Mouse (Mus musculus) liver, postnatal 0 days (tissue): ENCODE results near the gene Ppp1r21. TPM values are rescaled to one million over a fixed set of nuclear protein-coding genes. Genes with fewer than 3 reads are reported as not detected.

Experiments used
- ATAC-seq: fragments of 200-750 bp; cut with Nextera tagmentation; 2 replicates; pipeline ENCODE4 v1.8.0; 2017; ENCODE audit warnings: mild to moderate bottlenecking, moderate library complexity
- DNase-seq: peaks from one replicate; pipeline ENCODE4 v3.0.0-alpha.2; 2016
- H3K27ac ChIP-seq: fragments of 300-500 bp; sonication (generic); 2 replicates; pipeline ENCODE4 v1.5.1; 2014; ENCODE audit warnings: antibody characterized with exemption, moderate library complexity, mild to moderate bottlenecking, low read depth
- H3K27me3 ChIP-seq: fragments of 300-500 bp; sonication (generic); 2 replicates; pipeline ENCODE4 v1.6.1; 2014; ENCODE audit warnings: low read length, control low read depth, mixed read lengths; ENCODE audit not compliant: insufficient read depth
- H3K36me3 ChIP-seq: fragments of 300-500 bp; sonication (generic); replicated peaks from 2 replicates; pipeline ENCODE4 v1.6.1; 2014; ENCODE audit warnings: mild to moderate bottlenecking, control low read depth, low read length, moderate library complexity, mixed read lengths; ENCODE audit not compliant: insufficient read depth
- H3K4me1 ChIP-seq: fragments of 300-500 bp; sonication (generic); 2 replicates; pipeline ENCODE4 v1.6.1; 2014; ENCODE audit warnings: antibody characterized with exemption, mild to moderate bottlenecking, control low read depth; ENCODE audit not compliant: insufficient read depth
- H3K4me2 ChIP-seq: fragments of 300-500 bp; sonication (generic); 2 replicates; pipeline ENCODE4 v1.6.1; 2014; ENCODE audit warnings: low read depth, mild to moderate bottlenecking, low read length, moderate library complexity, mixed read lengths
- H3K4me3 ChIP-seq: fragments of 300-500 bp; sonication (generic); 2 replicates; pipeline ENCODE4 v1.5.1; 2014; ENCODE audit warnings: low read depth, low read length
- H3K9ac ChIP-seq: fragments of 300-500 bp; sonication (generic); replicated peaks from 2 replicates; pipeline ENCODE4 v1.6.1; 2014; ENCODE audit warnings: mild to moderate bottlenecking, moderate library complexity
- H3K9me3 ChIP-seq: fragments of 300-500 bp; sonication (generic); 2 replicates; pipeline ENCODE4 v1.6.1; 2016; ENCODE audit warnings: mild to moderate bottlenecking, control low read depth, low read length, mixed read lengths
- CTCF ChIP-seq: sonication (generic); IDR thresholded peaks from 2 replicates; pipeline ENCODE4 v1.5.1; 2016; ENCODE audit warnings: antibody characterized with exemption, low read depth
- EP300 ChIP-seq: IDR thresholded peaks from 2 replicates; pipeline ENCODE4 v1.6.1; 2016; ENCODE audit warnings: antibody characterized with exemption, low read depth, mild to moderate bottlenecking
- WGBS: fragments of 180-500 bp; shearing (Covaris S2); extraction: QIAGEN DNeasy Blood & Tissue Kit; methylation state at CpG from one replicate; pipeline ENCODE4 v1.1.7; 2014; ENCODE audit not compliant: insufficient replicate concordance; 5-methylcytosine and 5-hydroxymethylcytosine counted together
- polyA plus RNA-seq: library from polyadenylated mRNA; unstranded; fragments of >200 nt; fragmentation: Nextera tagmentation; extraction: Ambion mirVana; gene quantifications from 2 replicates; pipeline ENCODE4 v1.2.1, GENCODE M21; 2015

Ppp1r21 gene
- polyA plus RNA-seq, 1 experiment from 2014 or later = 9.0 TPM

- DNase-seq = no peak
- no peaks in the 10 kb centered on the region; the same call in 1 of the 2 replicates for H3K4me1 ChIP-seq
- H3K4me3 ChIP-seq = no peak overlapping the region
- no peaks in the 10 kb centered on the region for H3K27me3 ChIP-seq
- H3K36me3 ChIP-seq = peaks cover 45% of the 10 kb centered on the region
- no peak overlapping the region for H3K4me2 ChIP-seq
- TF ChIP-seq CTCF (no peak), EP300 (no peak)
- 0 out of 2 replicates have a peak, but pooled peaks cover 4% of the 10 kb centered on the region for H3K9me3 ChIP-seq
- 79% methylated on average over 15 of the region's 15 CpGs for WGBS
- no peak overlapping the region for H3K9ac ChIP-seq
- ATAC-seq = no peak
- no peak overlapping the region for H3K27ac ChIP-seq
These were observed 57.5 kb downstream of the Ppp1r21 start for GRCm38 (mm10) chr17:88587371-88587770.

GRCm38 (mm10) chr17:88588228-88588627, 58.3 kb downstream of the Ppp1r21 start:
- TF ChIP-seq EP300 (no peak), CTCF (no peak)
- Histone ChIP-seq H3K9me3 (0 out of 2 replicates have a peak, but pooled peaks cover 4% of the 10 kb centered on the region), H3K9ac (no peak overlapping the region), H3K4me3 (no peak overlapping the region), H3K4me1 (no peaks in the 10 kb centered on the region), H3K27ac (no peak overlapping the region), H3K36me3 (peaks cover 42% of the 10 kb centered on the region), H3K27me3 (no peaks in the 10 kb centered on the region), H3K4me2 (no peak overlapping the region)
- DNase-seq (no peak), ATAC-seq (peak; percentile 51; the same call in 1 of the 2 replicates)
- 76% methylated on average over 8 of the region's 8 CpGs for WGBS

DNA sequence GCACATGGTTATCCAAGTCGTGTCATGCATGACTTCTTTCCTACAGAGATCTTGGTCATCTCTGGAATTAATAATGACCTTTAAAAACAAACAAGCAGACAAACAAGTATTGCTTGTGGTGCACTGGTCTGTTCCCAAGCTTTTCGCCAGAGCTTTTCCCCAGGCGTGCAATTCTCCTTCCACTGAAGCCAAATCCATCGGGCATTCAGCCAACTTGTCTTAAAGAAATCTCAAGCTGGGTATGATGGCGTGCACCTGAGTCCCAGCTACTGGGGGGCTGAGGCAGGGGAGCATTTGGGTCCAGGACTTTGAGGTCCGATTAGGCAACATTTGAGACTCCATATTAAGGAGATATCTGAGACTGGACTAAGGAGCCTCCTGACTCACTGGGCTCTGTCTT, 60.3 kb downstream of the Ppp1r21 start:
- no peak overlapping the region for H3K4me3 ChIP-seq
- peaks cover 26% of the 10 kb centered on the region for H3K36me3 ChIP-seq
- H3K4me2 ChIP-seq = no peak overlapping the region
- TF ChIP-seq EP300 (no peak), CTCF (no peak)
- no peak for ATAC-seq
- 79% methylated on average over 6 of the region's 6 CpGs for WGBS
- no peaks in the 10 kb centered on the region for H3K27me3 ChIP-seq
- no peaks in the 10 kb centered on the region for H3K9me3 ChIP-seq
- no peaks in the 10 kb centered on the region for H3K4me1 ChIP-seq
- H3K9ac ChIP-seq = no peak overlapping the region
- DNase-seq = no peak
- no peak overlapping the region for H3K27ac ChIP-seq

- no peak for ATAC-seq
- 71% methylated on average over 4 of the region's 4 CpGs for WGBS
- no peak overlapping the region for H3K9ac ChIP-seq
- H3K9me3 ChIP-seq = no peaks in the 10 kb centered on the region
- H3K27me3 ChIP-seq = no peaks in the 10 kb centered on the region
- H3K4me1 ChIP-seq = 0 out of 2 replicates have a peak, but pooled peaks cover 9% of the 10 kb centered on the region
- no peak overlapping the region for H3K4me2 ChIP-seq
- no peak overlapping the region for H3K4me3 ChIP-seq
- H3K27ac ChIP-seq = no peak overlapping the region
- TF ChIP-seq EP300 (no peak), CTCF (no peak)
- no peak for DNase-seq
- H3K36me3 ChIP-seq = 0 out of 2 replicates have a peak, but pooled peaks cover 5% of the 10 kb centered on the region
These were observed 65.2 kb downstream of the Ppp1r21 start for GRCm38 (mm10) chr17:88595071-88595470.

DNA sequence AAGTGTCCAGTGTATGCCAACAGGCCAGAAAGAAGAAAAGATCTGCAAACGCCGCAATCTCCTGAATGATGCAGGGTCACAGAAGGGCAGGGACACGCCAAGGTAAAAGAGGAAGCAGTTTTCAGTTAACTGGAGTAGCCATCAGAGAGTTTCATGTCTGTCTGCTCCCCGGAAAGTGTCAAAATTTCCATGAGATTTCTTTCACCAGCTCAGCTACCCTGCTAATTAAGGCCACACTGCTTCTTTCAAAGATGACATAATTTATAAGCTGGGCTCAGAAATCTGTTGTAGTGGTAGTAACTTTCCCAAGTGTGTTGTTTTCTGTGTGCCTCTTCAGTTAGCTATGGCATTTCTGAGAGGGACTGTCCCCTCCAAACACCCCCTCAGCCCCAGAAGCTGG, 66.2 kb downstream of the Ppp1r21 start:
- ATAC-seq (no peak), DNase-seq (no peak)
- Histone ChIP-seq H3K9ac (no peak overlapping the region), H3K4me3 (no peak overlapping the region), H3K9me3 (no peaks in the 10 kb centered on the region), H3K4me2 (no peak overlapping the region), H3K4me1 (peaks cover 12% of the 10 kb centered on the region; the same call in 1 of the 2 replicates), H3K27ac (no peak overlapping the region), H3K27me3 (no peaks in the 10 kb centered on the region), H3K36me3 (0 out of 2 replicates have a peak, but pooled peaks cover 5% of the 10 kb centered on the region)
- WGBS = 57% methylated on average over 4 of the region's 4 CpGs
- TF ChIP-seq EP300 = no peak

DNA sequence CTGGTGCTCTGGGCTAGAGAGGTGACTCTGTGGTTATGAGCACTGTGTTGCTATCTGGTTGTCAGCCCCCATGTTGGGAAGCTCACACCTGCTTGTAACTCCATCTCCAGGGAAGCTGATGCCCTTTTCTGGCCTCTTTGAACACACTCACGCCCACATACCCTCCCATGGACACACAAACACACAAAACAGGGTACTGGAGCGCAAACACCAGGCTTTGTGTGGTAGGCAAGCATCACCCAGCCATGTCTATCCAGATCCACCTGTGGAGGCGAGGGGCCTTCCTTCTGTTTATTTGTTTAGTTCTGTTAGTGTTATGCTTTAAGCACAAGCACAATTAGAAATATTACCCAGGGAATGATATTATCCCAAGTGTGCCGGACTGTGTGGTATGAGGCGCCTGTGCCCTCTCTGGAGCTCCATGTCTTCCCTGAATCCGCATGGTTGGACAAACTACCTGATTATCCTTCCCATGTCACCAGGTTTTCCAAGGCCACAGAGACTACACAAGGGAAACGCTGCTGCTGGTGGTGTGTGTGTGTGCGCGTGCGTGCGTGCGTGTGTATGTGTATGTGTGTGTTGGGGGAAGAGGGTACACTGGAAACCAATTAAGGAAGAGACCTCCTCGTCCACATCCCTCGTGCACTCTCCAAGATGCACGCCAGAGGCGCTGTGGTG, 66.8 kb downstream of the Ppp1r21 start:
- Histone ChIP-seq H3K9me3 (no peaks in the 10 kb centered on the region), H3K27me3 (no peaks in the 10 kb centered on the region), H3K36me3 (0 out of 2 replicates have a peak, but pooled peaks cover 5% of the 10 kb centered on the region), H3K4me1 (peaks cover 12% of the 10 kb centered on the region; the same call in 1 of the 2 replicates), H3K4me3 (peak overlapping the region; percentile 58), H3K9ac (no peak overlapping the region; the same call in 1 of the 2 replicates), H3K4me2 (peak overlapping the region; percentile 85), H3K27ac (peak overlapping the region; percentile 74; the same call in 1 of the 2 replicates)
- no peak; the same call in 1 of the 2 replicates for ATAC-seq
- 29% methylated on average over 16 of the region's 16 CpGs for WGBS
- DNase-seq = no peak
- TF ChIP-seq CTCF = peak; percentile 81
- no peak for TF ChIP-seq EP300
